Mouse (Mus musculus) layer of hippocampus, adult 11-12 months (tissue): ENCODE measurements around the gene Nf1.

Experiments
- DNase-seq: peaks from one replicate; pipeline ENCODE4 v3.0.0; 2022; ENCODE audit warnings: low spot score

Nf1 gene

DNA sequence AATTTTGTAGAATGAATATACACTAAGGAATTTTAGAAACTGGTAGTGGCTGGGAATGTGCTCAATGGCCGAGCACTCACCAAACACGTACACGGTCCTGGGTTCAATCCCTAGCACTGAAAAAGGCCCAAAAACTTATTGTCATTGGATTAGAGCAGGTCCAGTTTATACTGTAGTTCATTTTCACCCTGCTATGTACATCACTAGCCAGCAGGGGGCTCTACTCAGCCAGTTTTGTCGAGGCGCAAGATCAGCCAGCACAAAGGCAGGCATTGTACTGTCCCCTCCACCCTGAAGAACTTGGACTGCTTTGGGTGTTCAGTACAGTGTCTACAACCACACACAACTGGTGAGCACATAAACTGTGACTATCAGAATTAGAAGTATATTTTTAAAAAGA, 244.7 kb downstream of the Nf1 start:
- DNase-seq: peak; percentile 73

DNA sequence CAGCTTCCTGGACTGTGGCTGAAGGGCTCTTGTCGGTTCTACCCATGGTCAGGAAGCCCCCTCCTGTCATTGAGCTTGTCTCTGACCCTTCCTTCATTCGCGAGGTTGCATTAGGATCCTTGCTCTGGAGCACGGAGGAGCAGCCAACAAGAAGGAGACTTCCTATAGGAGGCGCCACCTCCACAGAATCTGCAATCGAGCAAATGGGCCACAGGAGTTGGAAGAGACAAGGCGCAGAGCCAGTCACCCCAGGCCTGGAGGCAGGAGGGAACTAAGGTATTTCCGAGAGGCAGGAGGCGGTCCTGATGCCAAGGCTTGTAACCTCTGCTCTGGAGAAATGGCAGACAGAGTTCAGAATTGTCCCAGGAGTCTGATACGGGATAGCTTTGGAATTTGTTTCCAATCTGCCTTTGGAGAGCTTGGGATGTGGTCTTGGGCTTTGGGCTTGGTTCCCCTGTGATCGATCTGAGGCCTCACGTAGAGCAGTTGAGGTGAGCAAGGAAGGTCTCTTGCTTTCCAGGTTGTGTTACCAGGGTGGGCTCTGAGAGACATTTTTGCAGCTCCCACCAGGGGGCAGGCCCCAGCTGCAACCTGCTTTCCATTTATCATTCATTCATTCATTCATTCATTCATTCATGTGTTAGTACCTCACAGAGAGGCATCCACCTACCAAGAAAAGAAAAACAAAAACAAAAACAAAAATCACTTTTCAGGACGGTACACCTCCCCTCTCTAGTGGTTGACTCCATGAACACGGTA, 250.0 kb downstream of the Nf1 start:
- DNase-seq: peak; percentile 69

DNA sequence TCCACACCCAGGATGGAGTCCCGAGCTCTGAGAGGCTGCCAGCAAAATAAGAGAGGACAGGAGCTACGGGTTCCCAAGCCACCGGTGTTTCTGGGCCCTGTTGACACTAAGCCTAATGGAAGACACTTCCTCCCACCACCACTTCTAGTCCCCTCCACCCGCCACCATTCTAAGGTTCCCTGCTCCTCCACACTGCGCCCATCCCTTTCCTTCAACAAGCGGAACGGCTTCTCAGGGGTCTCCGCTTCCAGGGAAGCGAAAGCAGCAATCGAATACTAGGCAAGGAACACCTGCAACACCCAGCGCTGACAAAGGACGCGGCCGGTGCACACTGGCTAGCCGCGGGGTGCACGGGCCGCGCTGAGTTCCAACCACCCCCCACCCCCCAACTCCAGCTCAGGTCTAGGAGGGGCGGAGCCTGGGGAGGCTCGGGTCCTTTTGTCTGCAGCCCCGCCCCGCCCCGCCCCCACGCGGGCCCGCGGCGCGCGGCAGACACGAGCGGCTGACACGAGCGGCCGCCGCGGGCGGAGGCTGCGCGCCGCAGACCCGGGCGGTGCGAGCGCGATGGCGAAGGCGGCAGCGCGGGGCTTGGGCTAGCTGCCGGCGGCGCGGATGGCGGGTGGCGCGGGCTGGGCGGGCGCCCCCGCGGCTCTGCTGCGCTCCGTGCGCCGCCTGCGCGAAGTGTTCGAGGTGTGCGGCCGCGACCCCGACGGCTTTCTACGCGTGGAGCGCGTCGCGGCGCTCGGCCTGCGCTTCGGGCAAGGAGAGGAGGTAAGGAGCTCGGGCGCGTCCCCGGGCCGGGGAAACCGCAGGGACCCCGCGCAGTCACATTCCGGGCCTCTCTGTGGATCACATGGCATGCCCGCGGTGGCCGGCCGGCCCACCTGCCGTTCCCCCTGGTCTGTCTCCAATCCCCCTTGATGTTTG, 251.4 kb downstream of the Nf1 start, which contains the start of gene Rab11fip4:
Gene Rab11fip4, plus strand, starts transcription at position 549 of the 927 bp plus-strand sequence.
- peak; percentile 60 for DNase-seq

DNA sequence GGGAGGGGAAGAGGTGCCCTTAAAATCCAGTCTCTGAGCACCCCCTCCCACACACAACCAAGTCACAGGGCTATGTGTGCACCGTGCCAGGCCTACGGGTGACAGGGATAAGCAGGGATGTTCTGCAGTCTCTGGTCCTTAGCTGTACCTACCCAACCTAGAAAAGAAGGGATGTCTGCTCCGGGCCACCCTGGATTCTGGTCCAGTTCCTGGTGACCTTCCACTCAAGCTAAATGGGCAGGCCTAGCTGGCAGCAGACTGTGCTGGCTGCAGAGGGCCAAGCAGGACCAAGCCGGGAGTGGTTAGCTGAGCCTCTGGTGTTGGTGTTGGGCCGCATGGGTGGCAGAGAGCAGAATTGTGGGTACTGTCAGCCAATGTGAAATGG, 252.1 kb downstream of the Nf1 start:
- peak; percentile 53 for DNase-seq

DNA sequence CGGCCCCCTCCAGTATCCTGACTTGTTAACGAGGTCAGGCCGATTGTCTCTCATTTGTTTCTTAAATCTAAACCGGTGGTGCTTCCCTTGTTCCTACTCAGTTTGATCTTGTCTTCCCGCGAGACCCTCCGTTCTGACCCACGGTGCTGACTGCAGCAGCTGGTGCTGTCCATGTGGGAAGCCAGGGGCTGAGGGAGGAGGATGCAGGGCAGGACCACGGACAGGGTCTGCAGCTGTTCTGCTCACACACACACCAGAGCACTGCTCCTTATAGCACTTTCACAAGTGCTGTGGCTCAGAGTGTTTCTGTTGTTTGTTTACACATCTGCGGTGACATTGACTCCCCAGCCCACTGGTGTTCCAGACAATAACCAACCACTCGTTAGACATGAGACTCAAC, 254.0 kb downstream of the Nf1 start:
- DNase-seq: no peak

DNA sequence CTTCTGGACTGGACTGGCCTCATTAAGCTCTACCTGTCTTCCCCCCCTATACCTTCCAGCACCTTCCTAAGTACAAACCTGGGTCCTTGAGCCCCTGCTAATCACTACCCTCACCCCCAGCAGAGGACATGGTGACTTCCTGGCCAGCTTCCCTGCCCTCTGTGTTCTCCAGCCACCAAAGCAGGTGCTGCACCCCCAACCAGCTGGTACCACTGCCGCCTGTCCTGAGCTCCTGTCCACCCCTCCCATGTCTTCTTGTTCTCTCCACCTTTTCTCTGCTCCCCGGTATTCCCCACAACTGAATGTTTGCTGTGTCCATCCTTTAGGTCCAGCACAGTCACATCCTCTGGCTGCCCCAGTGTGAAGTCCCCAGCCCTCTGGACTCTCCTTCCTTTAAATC, 271.0 kb downstream of the Nf1 start:
- DNase-seq: no peak

DNA sequence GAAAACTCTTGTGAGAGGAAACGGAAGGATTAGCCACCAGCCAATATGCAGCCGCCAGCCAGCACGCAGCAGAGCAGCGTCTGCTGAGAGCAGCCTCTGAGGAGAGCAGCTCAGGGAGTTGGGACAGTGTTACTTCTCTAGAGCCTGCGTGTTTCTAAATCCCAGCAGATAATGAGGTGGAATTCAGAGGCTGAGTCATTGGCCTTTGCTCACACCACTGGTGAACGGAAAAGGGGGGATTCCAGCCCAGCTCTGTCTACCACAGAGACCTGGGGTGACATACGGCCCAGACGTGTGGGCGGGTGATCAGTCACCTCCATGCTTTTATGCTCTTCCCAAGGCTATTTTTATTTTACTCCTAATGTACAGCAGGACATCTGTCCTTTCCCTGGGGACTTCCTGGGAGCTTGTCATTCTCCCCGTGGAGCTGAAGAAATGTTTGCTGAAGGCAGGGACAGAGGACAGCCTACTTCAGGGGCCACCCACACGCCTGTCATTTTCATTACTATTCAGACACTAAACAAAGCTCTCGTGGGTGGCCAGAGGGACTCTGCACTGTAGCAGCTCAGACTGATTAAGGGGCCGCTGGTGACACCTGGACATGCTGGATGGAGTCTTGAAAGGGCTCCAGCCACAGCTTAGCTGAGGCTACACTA, 271.6 kb downstream of the Nf1 start:
- DNase-seq: no peak

DNA sequence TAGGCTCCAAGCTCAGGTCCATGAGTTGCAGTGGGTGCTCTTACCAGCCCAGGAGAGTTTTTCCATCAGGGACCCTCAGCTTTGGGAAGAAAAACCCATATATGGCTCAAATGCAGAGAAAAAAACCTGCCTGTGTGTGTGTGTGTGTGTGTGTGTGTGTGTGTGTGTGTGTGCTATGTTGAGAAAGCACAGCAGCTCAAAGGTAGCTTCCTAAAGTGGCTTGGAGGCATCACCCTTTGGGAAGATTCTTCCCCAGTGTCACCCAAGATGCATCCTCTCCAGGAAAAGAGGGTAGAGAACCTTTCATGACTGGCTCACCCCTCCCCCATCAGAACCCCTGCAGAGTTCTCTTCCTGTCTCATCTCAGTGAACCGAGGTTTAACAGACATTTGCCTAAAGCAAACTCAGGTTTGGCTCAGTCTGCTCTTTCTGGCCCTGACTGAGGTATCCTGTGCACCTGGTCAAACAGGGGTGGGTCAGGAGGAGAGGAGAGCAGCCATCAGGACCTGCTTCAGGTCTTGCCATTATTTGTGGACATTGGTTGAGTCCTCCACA, 272.6 kb downstream of the Nf1 start:
- no peak for DNase-seq

DNA sequence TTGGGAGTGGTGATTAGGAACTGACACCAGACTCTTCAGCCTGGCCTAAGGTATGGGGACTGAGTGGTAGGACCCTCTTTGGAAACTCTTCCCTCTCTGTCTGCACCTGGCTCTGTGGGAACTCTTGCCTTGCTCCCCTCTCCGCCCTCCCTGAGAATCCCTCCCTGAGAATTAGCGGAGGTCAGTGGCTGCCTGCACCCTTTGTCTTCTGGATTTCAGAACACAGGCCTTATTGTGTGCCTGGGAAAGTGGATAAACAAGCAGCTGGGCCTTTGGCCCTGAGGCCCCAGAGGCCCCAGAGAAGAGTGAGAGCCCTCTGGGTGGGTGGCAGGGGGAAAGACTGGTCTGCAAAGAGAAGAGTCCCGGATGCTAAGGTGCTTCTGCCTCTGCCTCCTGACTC, 273.6 kb downstream of the Nf1 start:
- no peak for DNase-seq

DNA sequence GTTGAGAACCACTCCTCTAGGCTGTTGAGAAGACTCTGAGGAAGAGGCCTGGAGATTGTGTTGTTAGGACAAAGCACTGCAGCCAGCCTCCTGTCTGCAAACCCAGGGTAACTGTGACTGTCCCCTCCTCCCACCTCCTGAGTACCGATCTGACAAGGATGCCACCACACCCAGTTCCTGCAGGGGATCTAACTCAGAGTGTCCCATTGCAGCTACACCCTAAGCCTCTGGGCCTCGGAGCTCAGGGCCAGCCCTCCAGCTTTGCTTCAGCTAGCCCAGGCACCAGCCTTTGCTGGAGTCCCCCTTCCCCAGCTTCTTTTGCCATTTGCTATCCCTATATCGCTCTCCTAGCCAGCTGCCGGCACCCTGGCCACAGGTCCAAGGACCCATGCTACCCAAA, 274.2 kb downstream of the Nf1 start:
- DNase-seq: no peak

DNA sequence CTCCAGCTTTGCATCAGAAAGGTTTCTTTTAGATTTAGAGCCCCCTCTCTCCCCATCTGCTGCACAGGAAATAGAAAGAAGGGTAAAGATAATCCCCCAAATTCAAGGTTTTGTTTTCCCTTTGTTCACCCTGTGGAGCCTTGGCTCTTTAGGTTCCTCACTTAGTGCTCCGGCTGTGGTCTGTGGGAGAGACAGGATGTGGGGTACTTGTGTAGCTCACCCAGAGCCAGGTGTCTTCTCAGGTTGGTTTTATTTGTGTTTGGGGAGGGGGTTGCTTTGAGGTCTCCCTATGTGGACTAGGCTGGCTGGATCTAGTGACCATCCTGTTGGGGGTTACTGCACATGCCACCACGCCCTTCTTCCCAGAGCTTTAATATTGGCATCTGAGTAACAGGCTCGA, 275.4 kb downstream of the Nf1 start:
- DNase-seq: no peak

DNA sequence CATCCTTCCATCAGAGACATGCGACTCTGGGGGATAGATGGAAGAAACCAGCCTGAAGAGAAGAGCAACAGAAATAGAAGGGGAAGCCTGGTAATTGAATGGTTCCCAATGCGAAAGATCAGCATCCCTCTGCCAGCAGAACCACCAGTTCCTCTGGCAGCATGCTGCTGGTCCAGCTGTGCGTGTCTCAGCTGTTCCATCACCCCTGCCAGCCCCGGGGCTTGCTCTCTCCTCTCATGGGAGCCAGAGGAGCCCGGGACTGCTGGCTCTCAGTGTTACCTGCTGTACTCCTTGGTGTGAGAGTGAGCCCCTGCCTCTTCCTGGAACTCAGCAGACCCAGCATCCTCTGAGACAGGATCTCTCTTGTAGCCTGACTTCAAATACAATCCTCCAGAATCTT, 276.4 kb downstream of the Nf1 start:
- DNase-seq: no peak

DNA sequence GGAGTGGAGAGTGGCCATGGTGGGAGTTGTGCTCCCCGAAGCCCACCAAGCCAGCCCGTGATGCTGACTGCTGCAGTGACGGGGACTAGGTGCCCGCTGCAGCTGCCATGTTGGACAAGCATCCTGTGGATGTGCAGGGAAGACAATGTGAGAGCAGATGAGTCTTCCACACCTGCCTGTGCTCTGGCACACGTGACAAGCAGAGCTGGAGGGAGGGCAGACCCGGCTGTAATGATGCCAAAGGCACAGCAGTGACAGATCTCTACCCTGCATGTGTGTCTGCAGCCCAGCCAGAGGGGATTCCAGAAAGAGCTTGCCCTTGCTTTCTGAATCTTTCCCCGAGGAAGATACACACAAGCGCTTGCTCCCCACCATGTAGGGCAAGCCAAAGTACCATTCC, 278.5 kb downstream of the Nf1 start:
- DNase-seq: no peak

DNA sequence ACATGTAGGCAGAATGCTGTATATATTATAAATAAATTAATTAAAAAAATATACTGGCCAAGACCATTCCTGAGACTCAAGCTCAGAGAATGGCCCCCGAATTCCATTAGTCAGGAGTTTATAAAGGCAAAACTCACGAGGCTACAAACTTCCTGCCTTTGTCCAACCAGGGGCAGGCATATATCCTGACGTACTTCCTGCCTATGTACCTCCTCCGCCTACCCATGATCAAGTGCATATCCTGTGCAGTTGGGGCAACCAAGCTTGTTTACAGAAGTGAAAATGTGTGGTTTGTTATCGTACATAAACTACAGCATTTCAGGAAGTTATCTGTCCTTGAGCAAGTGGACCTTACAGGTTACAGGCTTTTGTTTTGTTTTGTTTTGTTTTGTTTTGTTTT, 283.5 kb downstream of the Nf1 start:
- DNase-seq: no peak

DNA sequence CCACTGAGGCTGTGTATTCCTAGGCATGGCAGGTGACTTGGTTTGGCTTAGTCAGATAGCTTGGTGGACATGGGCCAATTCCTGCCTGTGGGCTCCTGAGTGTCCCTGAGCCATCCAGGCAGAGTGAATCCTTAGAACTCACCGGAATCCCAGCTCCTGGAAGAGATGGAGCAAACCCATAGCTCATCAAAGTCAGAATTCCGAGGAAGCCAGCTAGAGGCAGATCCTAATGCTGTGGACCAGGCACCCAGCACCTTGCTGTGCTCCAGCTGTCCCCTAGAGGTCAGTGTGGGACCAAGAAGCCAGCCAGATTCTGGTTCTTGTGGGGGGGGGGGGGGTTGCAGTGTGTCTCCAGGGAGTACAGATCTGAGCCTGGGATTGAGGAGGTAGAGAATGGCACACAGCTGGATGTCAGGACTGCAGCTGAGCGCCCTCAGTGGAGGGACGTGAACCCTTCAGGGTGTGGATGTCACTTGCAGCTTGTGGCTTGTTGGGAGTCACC, 285.4 kb downstream of the Nf1 start:
- DNase-seq: peak; percentile 80

DNA sequence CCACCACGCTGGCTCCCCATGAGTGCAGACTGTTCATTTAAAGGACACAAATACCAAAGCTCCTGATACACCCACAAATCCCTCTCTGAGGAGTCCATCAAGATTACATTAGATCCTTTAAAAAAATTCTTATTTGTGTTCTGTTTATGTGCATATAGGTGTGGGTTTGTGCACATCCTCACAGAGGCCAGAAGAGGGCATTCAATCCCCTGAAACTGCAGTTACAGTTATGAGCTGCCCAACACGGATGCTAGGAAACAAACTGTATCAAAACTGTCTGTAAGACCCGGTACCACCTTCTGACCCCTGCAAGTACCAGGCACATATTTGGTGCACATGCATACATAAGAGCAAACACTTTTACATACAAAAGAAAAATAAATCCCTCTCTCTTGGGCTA, 289.2 kb downstream of the Nf1 start:
- DNase-seq: no peak

DNA sequence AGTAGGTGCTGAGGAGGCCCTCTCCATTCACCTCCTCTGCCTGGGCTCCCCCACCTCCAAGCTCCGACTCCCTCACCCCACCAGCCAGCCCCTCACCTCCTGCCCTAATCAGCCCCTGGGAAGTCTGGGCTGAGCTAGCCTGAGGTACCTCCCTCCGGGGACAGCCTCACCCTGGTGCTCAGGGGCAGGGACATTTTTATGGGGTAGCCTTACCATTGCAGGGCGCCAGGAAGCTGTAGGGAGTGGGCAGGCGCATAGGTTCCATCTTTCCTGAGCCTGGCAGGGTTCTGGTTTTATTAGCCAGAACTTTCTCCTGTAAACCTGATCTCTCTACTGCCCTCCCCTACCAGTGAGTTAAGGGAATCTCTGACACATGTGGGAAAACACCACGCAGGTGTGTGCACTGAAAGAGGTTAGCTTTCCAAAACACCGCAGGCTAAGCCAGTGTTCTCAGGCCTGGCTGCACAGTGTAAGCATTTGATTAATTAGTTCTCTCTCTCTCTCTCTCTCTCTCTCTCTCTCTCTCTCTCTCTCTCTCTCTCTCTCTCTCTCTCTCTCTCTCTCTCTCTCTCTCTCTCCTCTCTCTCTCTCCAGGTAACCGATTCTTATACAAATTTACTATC, 290.4 kb downstream of the Nf1 start:
- no peak for DNase-seq

DNA sequence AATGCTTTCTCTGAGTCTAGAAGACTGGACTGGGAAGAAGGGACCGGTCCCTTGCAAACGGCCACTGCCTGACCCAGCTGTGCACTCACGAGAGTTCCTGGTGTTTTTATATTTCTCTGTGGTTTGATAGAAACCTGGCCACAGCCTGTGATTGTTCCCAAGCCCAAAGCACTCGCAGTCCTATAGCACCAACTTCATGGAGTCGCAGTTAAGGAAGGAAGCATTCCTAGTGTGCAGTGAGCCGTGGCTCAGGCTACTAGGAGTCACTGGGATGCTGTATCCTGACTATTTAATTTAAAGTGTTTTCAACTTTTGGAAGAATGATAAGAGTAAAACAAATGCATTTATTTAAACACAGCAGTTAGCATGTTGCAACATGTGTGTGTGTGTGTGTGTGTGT, 291.0 kb downstream of the Nf1 start:
- DNase-seq: no peak
